Mouse (Mus musculus) embryonic facial prominence, embryonic 11.5 days (tissue): ENCODE measurements around the gene Prss8. TPM values are rescaled to one million over a fixed set of nuclear protein-coding genes. Genes with fewer than 3 reads are reported as not detected.

Source experiments
- polyA plus RNA-seq: library from polyadenylated mRNA; unstranded; fragments of >200 nt; fragmentation: Nextera tagmentation; extraction: Ambion mirVana; gene quantifications from 2 replicates; pipeline ENCODE4 v1.2.1, GENCODE M21; 2014

The Prss8 gene
- polyA plus RNA-seq, 1 experiment from 2014 or later = 9.0 TPM

Other genes with a start within 250 kb of the Prss8 start
- gene Bcl7c, start 221.2 kb downstream of the Prss8 start, polyA plus RNA-seq = 84.9 and 86.6 TPM in 2 replicates
- gene Ctf1, start 217.4 kb downstream of the Prss8 start, polyA plus RNA-seq = 17.5 and 19.0 TPM in 2 replicates
- 0.15 and 0.59 TPM in 2 replicates for gene Ctf2, start 197.9 kb downstream of the Prss8 start, polyA plus RNA-seq
- gene Fbxl19, start 185.6 kb downstream of the Prss8 start, polyA plus RNA-seq = 9.4 and 9.5 TPM in 2 replicates
- 8.6 and 8.7 TPM in 2 replicates for gene Orai3, start 160.3 kb downstream of the Prss8 start, polyA plus RNA-seq
- 21.7 and 22.0 TPM in 2 replicates for gene Setd1a, start 153.4 kb downstream of the Prss8 start, polyA plus RNA-seq
- not detected in 2 replicates for gene Gm49388, start 144.5 kb downstream of the Prss8 start, polyA plus RNA-seq
- gene Hsd3b7, start 129.5 kb downstream of the Prss8 start, polyA plus RNA-seq = 8.2 and 8.3 TPM in 2 replicates
- 13.0 and 14.3 TPM in 2 replicates for gene Stx4a, start 105.8 kb downstream of the Prss8 start, polyA plus RNA-seq
- gene Stx1b, start 105.6 kb downstream of the Prss8 start, polyA plus RNA-seq = 4.7 and 4.9 TPM in 2 replicates
- 14.4 and 14.9 TPM in 2 replicates for gene Zfp646, start 53.9 kb downstream of the Prss8 start, polyA plus RNA-seq
- gene Zfp668, start 53.3 kb downstream of the Prss8 start, polyA plus RNA-seq = 20.9 and 21.0 TPM in 2 replicates
- gene Prss53, start 39.1 kb downstream of the Prss8 start, polyA plus RNA-seq = 0.22 and 0.28 TPM in 2 replicates
- gene Gm21974, start 34.6 kb downstream of the Prss8 start, polyA plus RNA-seq = not detected in 2 replicates
- 64.5 and 67.4 TPM in 2 replicates for gene Vkorc1, start 34.5 kb downstream of the Prss8 start, polyA plus RNA-seq
- 99.1 and 116 TPM in 2 replicates for gene Bckdk, start 26.0 kb downstream of the Prss8 start, polyA plus RNA-seq
- gene Kat8, start 17.6 kb downstream of the Prss8 start, polyA plus RNA-seq = 49.5 and 55.2 TPM in 2 replicates
- gene Prss36, start 16.6 kb upstream of the Prss8 start, polyA plus RNA-seq = 11.0 and 12.2 TPM in 2 replicates
- gene Fus, start 37.4 kb upstream of the Prss8 start, polyA plus RNA-seq = 52.5 and 57.7 TPM in 2 replicates
- gene Pycard, start 63.8 kb upstream of the Prss8 start, polyA plus RNA-seq = 7.3 TPM in 2 replicates
- 0.10 TPM in 1 of 2 replicates, not detected in the other for gene Trim72, start 73.8 kb upstream of the Prss8 start, polyA plus RNA-seq
- 0.39 and 0.91 TPM in 2 replicates for gene Itgam, start 132.5 kb upstream of the Prss8 start, polyA plus RNA-seq
- not detected in 2 replicates for gene Gm49368, start 132.6 kb upstream of the Prss8 start, polyA plus RNA-seq
- gene Itgax, start 199.4 kb upstream of the Prss8 start, polyA plus RNA-seq = 0.24 TPM in 1 of 2 replicates, not detected in the other
- not detected in 2 replicates for gene Itgad, start 224.3 kb upstream of the Prss8 start, polyA plus RNA-seq